Mouse (Mus musculus) right cerebral cortex, postnatal 14 days (tissue): ENCODE measurements around the gene Zfp326.
A peak's percentile ranks its signal among the peaks of the same experiment; 100 is the strongest.
"Not testable (repeated sequence)": the region's sequence is repeated elsewhere in the genome, so short reads cannot be mapped to it uniquely, and the experiment has no call there.

Source experiments
- DNase-seq: peaks from one replicate; pipeline ENCODE4 v3.0.0; 2022

Zfp326 gene

GRCm38 (mm10) chr5:105876068-105876924, at the start of gene Zfp326:
TSS of gene Zfp326 (plus strand) at chr5:105876565.
- peak; percentile 89 for DNase-seq

GRCm38 (mm10) chr5:105826916-105827510, 49.4 kb upstream of the Zfp326 start:
- DNase-seq: no peak

DNA sequence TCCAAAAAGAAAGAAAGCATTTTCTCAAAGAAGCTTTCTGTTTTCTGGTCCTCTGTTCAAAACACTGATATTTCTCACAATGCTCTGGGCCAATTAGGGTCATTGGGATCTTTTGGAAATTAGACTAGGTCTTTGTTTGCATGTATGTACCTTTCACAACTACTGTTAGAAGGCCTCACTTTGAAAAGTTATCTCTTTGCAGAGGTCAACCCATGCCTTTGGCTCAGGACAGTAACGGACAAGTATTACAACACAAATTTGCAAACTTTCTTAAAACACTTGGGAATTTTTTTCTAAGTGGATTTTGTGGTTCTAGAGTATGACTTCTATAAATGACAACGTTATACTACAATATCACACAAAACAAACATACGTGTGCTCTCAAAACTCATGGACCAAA, 48.3 kb upstream of the Zfp326 start:
- no peak for DNase-seq

DNA sequence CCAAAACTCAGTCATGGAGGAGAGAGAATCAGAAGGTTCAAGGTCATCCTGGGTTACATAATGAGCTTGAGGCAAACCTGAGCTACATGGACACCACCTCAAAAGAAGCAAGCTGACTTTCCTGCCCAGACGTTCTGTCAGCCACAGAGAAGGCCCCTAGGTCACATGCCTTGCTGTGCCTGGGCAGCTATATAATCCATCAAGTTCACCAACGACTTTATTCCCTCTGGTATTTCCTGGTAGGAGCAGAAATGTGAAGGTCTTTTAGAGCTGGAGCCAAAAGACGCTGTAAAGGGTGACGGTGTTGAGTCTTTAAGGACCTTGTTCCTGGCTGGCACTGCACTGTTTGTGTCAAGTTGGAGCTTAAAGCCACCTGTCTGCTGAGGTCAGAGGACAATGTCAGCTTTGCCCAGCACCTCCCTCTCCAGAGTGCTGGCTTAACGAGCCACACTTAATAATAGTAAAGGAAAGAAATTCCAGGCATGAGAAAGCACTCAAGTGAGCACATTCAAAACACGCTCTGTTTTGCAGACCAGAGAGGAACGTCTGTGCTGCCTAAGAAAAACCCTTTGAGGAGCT, 47.3 kb upstream of the Zfp326 start:
- DNase-seq: no peak

DNA sequence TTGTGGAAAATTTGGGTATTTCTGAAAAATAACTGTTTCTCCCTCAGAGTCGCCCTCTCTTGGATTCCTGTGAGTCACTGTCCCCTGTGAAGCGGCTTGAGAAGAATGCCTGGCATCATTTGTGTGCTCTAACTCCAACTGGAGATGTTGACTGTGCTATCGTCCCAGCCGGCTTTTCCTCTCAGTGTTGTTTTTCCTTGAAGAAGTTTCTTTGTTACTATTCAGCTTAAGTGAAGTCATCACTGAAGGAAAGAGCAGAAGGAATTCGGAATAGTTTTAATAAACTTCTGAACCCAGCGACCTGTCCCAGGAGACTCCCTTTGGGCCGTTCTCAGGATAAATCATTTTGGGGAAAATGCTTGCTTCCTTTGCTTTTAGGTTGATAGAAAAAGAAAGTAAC, 44.2 kb upstream of the Zfp326 start:
- no peak for DNase-seq

GRCm38 (mm10) chr5:105833923-105834322, 42.4 kb upstream of the Zfp326 start:
- no peak for DNase-seq

- no peak for DNase-seq
These were observed 40.4 kb upstream of the Zfp326 start for GRCm38 (mm10) chr5:105836006-105836405.

DNA sequence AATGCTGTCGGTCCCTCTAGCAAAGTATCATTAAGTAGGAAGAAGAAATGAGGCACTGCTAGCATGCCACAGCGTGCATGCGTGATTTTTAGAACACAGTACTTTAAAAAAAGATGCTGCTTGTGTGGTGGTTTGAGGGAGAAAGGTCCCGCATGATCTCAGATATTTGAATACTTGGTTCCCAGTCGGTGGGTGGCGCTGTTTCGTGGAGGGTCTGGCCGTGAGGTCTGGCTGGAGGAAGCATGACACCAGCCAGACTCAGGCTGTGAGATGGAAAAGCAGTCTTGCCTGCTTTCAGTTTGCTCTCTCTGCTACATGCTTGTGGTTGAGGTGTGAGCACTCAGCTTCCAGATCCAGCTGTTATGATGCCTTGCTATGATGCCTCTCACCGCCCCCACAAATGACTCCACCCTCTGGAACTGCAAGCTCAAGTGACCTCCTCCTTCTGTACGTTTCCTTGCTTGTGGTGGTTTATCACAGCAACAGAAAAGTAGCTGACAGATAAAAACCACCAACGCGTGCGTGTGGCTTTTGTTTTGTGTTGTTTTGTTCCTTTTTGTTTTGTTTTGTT, 36.5 kb upstream of the Zfp326 start:
- no peak for DNase-seq

GRCm38 (mm10) chr5:105844044-105844753, 32.2 kb upstream of the Zfp326 start:
- DNase-seq: no peak

DNA sequence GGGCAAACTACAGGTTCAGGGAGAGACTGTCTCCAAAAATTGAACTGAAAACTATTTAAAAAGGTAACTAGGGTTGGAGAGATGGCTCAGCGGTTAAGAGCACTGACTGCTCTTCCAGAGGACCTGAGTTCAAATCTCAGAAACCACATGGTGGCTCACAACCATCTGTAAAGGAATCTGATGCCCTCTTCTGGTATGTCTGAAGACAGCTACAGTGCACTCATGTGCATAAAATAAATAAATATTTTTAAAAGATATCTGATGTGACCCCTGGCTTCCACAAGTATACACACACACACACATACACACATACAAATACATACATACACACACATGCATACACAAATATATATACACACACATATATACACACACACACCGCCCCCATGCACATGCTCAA, 31.3 kb upstream of the Zfp326 start:
- no peak for DNase-seq

DNA sequence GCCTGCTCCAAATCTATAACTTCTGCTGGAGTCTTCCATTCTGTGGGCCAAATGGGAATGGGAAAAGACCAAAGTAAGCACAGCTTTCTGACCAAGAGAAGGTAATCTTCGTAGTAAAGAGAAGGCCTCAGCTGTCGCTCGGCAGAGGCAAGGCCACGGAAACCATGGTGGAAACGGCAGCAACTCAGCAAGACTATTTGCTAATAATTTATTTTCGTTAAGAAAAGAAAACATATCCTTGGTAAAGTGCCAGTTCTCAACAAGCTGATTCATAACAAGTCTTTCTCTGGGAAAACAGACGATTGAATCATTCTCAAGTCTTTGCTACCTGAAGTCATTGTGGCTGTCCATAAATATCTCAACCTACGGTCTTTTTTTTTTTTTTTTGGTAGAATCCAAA, 28.6 kb upstream of the Zfp326 start:
- no peak for DNase-seq

GRCm38 (mm10) chr5:105849222-105849621, 27.1 kb upstream of the Zfp326 start:
- no peak for DNase-seq

- DNase-seq: no peak
These were observed 26.7 kb upstream of the Zfp326 start for GRCm38 (mm10) chr5:105849643-105850042.

DNA sequence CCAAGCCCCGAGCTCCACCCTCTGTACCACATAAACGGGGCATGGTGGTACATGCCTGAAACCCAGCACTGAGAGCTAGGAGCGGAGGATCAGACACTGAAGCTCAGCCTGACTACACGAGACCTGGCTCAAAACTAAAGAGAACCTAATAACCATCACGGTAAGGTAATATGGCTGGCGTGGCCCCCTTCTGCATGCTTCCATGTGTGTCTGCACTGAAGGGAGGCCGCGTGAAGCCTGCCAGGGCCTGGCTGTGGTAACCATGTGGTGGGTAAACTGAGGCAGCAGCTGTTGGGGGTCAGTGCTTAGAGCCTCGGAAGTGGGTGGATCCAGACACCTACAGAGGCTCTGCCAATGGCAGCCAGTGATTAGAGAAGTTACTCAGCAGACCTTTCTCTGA, 23.1 kb upstream of the Zfp326 start:
- no peak for DNase-seq

DNA sequence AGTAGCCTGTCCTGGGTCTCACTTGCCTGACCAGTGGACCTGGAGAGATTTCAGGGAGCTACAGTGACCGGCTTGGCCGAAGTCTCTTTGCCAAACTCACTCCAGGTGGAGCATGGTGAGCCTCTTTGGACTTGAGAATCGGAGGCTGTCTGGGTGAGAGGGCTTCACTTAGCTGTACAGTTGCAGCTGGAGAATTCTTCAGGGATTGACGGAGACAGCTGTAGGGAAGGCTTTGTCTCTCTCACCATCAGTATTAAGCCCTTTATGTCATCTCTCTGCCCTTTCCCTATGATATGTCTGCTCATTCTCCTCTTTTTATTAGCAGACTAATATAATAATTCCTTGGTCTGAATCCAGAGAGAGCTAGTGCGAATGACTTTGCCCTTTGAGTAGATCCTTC, 18.9 kb upstream of the Zfp326 start:
- no peak for DNase-seq

DNA sequence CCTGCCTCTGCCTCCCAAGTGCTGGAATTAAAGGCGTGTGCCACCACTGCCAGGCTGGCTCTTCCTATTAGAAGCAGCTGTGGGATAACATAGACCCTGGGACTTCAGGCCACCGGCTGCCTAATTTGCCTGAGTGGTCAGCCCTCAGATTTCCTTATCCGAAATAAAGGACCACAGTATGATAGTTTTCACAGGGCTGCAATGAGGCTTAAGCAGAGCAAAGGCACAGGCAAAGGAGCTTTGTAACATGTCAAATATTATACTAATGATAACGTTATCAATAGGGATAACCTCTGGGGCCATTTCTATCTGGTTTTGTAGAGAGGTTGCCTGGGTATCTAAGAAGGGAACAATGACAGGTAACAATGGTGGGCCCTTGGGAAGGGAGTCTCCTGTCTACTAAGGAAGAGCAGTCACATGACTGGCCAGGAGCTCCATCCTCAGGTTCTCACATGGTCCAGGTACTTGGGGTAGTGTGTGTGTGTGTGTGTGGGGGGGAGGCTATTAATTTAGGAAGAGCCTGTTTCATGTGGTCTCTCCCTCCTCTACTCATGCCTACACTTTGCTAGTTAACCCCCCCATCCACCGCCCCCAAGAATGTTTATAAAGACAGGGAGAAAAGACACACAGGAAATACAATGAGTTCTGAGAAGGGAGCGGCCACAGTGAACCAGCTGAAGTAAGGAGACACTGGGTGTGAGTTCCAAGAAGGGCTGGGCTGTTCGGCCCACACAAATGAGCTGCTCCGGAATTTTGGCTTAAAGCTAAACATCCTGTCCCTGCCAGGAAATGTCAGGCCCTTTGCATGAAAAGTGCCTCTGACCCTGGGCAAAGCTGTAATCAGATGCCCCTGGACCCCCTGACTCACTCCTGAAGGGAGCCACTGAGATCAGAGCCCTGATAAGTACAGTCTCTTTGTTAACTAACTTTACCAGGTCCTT, 17.3 kb upstream of the Zfp326 start:
- DNase-seq: no peak

- DNase-seq: no peak
These were observed 16.5 kb upstream of the Zfp326 start for GRCm38 (mm10) chr5:105859716-105860460.

DNA sequence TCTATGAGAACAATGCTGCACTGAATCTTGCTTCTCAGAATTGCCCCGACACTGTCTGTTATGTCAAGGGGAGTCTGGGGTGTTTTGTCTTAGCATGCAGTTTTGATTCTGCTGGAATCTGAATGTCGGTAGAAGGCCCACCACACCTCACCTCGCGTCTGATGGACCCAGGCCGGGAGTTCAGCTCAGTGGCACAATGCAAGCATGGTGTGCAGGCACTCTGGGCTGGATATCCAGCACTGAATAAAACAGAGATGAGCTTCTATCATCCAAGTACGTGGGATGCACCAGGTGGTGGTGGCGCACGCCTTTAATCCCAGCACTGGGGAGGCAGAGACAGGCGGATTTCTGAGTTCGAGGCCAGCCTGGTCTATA, 15.9 kb upstream of the Zfp326 start:
- no peak for DNase-seq

DNA sequence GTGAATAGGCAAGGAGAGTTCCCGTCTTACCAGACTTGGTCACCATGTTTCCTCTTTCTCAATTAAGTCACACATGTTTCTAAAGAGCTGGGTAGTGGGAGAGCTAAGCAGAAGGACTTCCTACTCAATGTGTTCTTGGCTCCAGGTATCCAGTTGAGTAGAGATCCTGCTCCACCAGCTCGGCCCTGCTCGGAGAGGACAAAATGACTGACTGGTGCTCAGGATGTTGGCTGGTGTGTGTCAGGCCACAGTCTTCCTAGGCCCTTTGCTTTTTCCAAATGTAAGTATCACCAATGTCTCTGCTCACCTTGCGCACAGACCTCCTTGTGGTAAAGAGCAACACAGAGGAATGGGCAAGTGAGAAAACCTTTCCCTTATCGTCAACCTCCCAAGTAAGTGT, 14.7 kb upstream of the Zfp326 start:
- no peak for DNase-seq

GRCm38 (mm10) chr5:105865110-105865628, 11.2 kb upstream of the Zfp326 start:
- not testable (repeated sequence) for DNase-seq

DNA sequence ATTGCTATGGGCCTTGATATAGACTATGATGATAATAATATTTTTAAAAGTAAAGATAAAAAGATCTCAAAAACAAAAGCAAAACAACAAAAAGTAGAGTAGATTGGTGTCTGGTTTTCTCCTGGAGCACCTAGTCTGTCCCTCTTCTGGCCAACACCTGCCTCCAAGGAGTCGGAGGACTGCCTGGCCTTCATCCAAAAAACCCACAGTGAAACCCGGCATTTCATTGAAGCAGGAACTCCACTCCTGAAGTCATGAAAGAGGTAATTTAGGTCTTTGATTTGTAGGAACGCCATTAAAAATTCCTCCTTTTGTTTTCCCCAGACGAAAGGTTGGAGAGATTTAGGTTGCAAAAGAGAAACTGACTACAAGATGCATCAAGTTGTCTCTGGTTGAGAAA, 8.9 kb upstream of the Zfp326 start:
- DNase-seq: no peak
